Comparison of ENCODE assay signal across 9 mouse cellular contexts in genomic region chrX:111462495-111462832, GRCm38 (mm10).
DNase-seq lines count a peak whose midpoint lies in the region; ATAC-seq and TF ChIP-seq lines count a peak whose summit lies in the region.
"Had no signal": no experiment of that assay in that cellular context is flagged by ENCODE, and none has a peak within 500 bp of the region (broad histone marks: within the 10 kb centered on the region; RNA-seq: fewer than 3 reads in every experiment).

No protein-coding gene starts in this region.

- no peak for TF ChIP-seq CTCF in E14TG2a.4 (conservative IDR thresholded peaks at IDR 0.05; ENCODE audit: low read length)

- no peaks in the 10 kb centered on the region for H3K36me3 ChIP-seq in E14TG2a.4 (ENCODE audit: insufficient read depth, low read length)
- no peaks in the 10 kb centered on the region for H3K36me3 ChIP-seq in embryonic facial prominence, embryonic 14.5 days (ENCODE audit: control insufficient read depth, insufficient read depth, low read length)
- H3K36me3 ChIP-seq in hindbrain, embryonic 11.5 days (ENCODE audit: control insufficient read depth, insufficient read depth, low read length): no peaks in the 10 kb centered on the region
- no peaks in the 10 kb centered on the region for H3K36me3 ChIP-seq in limb, embryonic 15.5 days
- H3K36me3 ChIP-seq in neural tube, embryonic 12.5 days: no peaks in the 10 kb centered on the region

- H3K27ac ChIP-seq in embryonic facial prominence, embryonic 14.5 days (replicated peaks; ENCODE audit: low read depth, low read length): peak overlapping the region; percentile 74
- peak overlapping the region; percentile 70 for H3K27ac ChIP-seq in hindbrain, embryonic 11.5 days (ENCODE audit: low read depth, low read length)
- H3K27ac ChIP-seq in limb, embryonic 15.5 days: peak overlapping the region; percentile 85
- no peak overlapping the region for H3K27ac ChIP-seq in neural tube, embryonic 12.5 days

- ATAC-seq in frontal cortex, adult (ENCODE audit: low TSS enrichment): peak; percentile 51
- no peak; the same call in 1 of the 2 replicates for ATAC-seq in embryonic facial prominence, embryonic 14.5 days (ENCODE audit: low read depth)
- peak; percentile 67; the same call in 1 of the 2 replicates for ATAC-seq in hindbrain, embryonic 11.5 days (ENCODE audit: low FRiP score)
- peak; percentile 35; the same call in 1 of the 2 replicates for ATAC-seq in limb, embryonic 15.5 days (ENCODE audit: insufficient number of reproducible peaks, low FRiP score, low TSS enrichment, low read depth)
- ATAC-seq in neural tube, embryonic 12.5 days (ENCODE audit: low FRiP score, low read depth): peak; percentile 62; the same call in 1 of the 2 replicates

- no peak for DNase-seq in frontal cortex, postnatal 25 days (ENCODE audit: low spot score in 2 of 2)
- DNase-seq in embryonic facial prominence, embryonic 14.5 days (ENCODE audit: low spot score): peak; percentile 21
- no peak for DNase-seq in hindbrain, embryonic 11.5 days (ENCODE audit: low spot score)
- DNase-seq in natural killer cell, adult 2 months (ENCODE audit: low spot score in 2 of 2): no peak

- no peaks in the 10 kb centered on the region for H3K27me3 ChIP-seq in E14TG2a.4 (ENCODE audit: insufficient read depth, low read length)
- no peaks in the 10 kb centered on the region for H3K27me3 ChIP-seq in embryonic facial prominence, embryonic 14.5 days (replicated peaks; ENCODE audit: control insufficient read depth, insufficient read depth, low read length)
- H3K27me3 ChIP-seq in hindbrain, embryonic 11.5 days (ENCODE audit: control insufficient read depth, insufficient read depth, low read length): no peaks in the 10 kb centered on the region
- no peaks in the 10 kb centered on the region for H3K27me3 ChIP-seq in limb, embryonic 15.5 days
- no peaks in the 10 kb centered on the region for H3K27me3 ChIP-seq in neural tube, embryonic 12.5 days (replicated peaks)
- H3K27me3 ChIP-seq: CH12.LX had no signal

- H3K4me1 ChIP-seq in E14TG2a.4 (replicated peaks; ENCODE audit: low read depth, low read length): no peaks in the 10 kb centered on the region
- no peaks in the 10 kb centered on the region for H3K4me1 ChIP-seq in embryonic facial prominence, embryonic 14.5 days (ENCODE audit: control insufficient read depth, insufficient read depth, low read length)
- H3K4me1 ChIP-seq in hindbrain, embryonic 11.5 days (replicated peaks; ENCODE audit: control insufficient read depth, insufficient read depth, low read length): no peaks in the 10 kb centered on the region
- H3K4me1 ChIP-seq in limb, embryonic 15.5 days: no peaks in the 10 kb centered on the region
- no peaks in the 10 kb centered on the region for H3K4me1 ChIP-seq in neural tube, embryonic 12.5 days

- H3K4me3 ChIP-seq in E14TG2a.4 (replicated peaks; ENCODE audit: low read length): peak overlapping the region; percentile 82
- H3K4me3 ChIP-seq in embryonic facial prominence, embryonic 14.5 days (ENCODE audit: low read depth, low read length): peak overlapping the region; percentile 58
- peak overlapping the region; percentile 57 for H3K4me3 ChIP-seq in hindbrain, embryonic 11.5 days (ENCODE audit: low read depth, low read length)
- peak overlapping the region; percentile 58 for H3K4me3 ChIP-seq in limb, embryonic 15.5 days
- peak overlapping the region; percentile 60 for H3K4me3 ChIP-seq in neural tube, embryonic 12.5 days

- H3K9ac ChIP-seq in embryonic facial prominence, embryonic 14.5 days (ENCODE audit: low read depth, low read length): peak overlapping the region; percentile 72
- peak overlapping the region; percentile 67 for H3K9ac ChIP-seq in hindbrain, embryonic 11.5 days (ENCODE audit: low read depth, low read length)
- H3K9ac ChIP-seq in limb, embryonic 15.5 days: peak overlapping the region; percentile 57
- H3K9ac ChIP-seq in neural tube, embryonic 12.5 days: peak overlapping the region; percentile 71

- H3K4me2 ChIP-seq in embryonic facial prominence, embryonic 14.5 days (ENCODE audit: low read depth, low read length): peak overlapping the region; percentile 56
- H3K4me2 ChIP-seq in hindbrain, embryonic 11.5 days (replicated peaks; ENCODE audit: low read depth, low read length): peak overlapping the region; percentile 45
- H3K4me2 ChIP-seq in limb, embryonic 15.5 days: peak overlapping the region; percentile 50
- H3K4me2 ChIP-seq in neural tube, embryonic 12.5 days (replicated peaks): peak overlapping the region; percentile 60

- no peaks in the 10 kb centered on the region for H3K9me3 ChIP-seq in E14TG2a.4 (ENCODE audit: low read length)
- no peaks in the 10 kb centered on the region for H3K9me3 ChIP-seq in embryonic facial prominence, embryonic 14.5 days (ENCODE audit: control insufficient read depth, low read length)
- no peaks in the 10 kb centered on the region for H3K9me3 ChIP-seq in hindbrain, embryonic 11.5 days (ENCODE audit: control insufficient read depth, low read length)
- no peaks in the 10 kb centered on the region for H3K9me3 ChIP-seq in limb, embryonic 15.5 days
- no peaks in the 10 kb centered on the region for H3K9me3 ChIP-seq in neural tube, embryonic 12.5 days

- WGBS in embryonic facial prominence, embryonic 14.5 days: 46% methylated on average over 4 of the region's 21 CpGs
- 18% methylated on average over 18 of the region's 21 CpGs for WGBS in hindbrain, embryonic 11.5 days
- 12% methylated on average over 21 of the region's 21 CpGs for WGBS in limb, embryonic 15.5 days
- 19% methylated on average over 21 of the region's 21 CpGs for WGBS in neural tube, embryonic 12.5 days
